Mouse (Mus musculus): ENCODE data around the gene Ube2k.

DNA sequence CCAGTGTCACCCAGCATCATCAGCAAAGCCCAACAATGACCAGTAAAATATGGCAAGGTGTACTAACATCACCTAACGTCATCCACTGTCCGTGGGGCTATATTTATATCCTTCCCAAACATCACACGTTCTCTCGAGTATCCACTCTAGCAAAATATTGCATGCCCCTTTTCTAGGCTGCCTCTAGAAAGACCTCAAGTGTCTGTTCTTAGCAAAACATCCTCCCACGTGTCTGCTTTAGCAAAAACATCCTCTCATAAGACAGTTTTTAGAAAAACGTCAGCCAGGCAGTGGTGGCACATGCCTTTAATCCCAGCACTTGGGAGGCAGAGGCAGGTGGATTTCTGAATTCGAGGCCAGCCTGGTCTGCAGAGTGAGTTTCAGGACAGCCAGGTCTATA lies 36.8 kb upstream of the Ube2k start:
- no peak for TF ChIP-seq CTCF (IDR thresholded peaks at IDR 0.05)
- TF ChIP-seq POLR2A (IDR thresholded peaks at IDR 0.05; ENCODE audit: insufficient read depth, low read depth, low read length), result no peak
- TF ChIP-seq EP300 (IDR thresholded peaks at IDR 0.05; ENCODE audit: insufficient read depth, low read depth, low read length), result no peak

Measured in heart, adult 2 months (tissue).